Mouse (Mus musculus) stomach, postnatal 0 days (tissue): ENCODE data around the gene Ankdd1b. TPM values are rescaled to one million over a fixed set of nuclear protein-coding genes. Genes with fewer than 3 reads are reported as not detected.

Experiments used
- ATAC-seq: fragments of 200-750 bp; cut with Nextera tagmentation; 2 replicates; pipeline ENCODE4 v1.8.0; 2017; ENCODE audit not compliant: low FRiP score, low TSS enrichment
- DNase-seq: peaks from one replicate; pipeline ENCODE4 v3.0.0-alpha.2; 2016; ENCODE audit warnings: low spot score
- H3K27ac ChIP-seq: fragments of 300-500 bp; sonication (generic); replicated peaks from 2 replicates; pipeline ENCODE4 v1.5.1; 2014; ENCODE audit warnings: mild to moderate bottlenecking, control low read depth
- H3K27me3 ChIP-seq: fragments of 300-500 bp; sonication (generic); 2 replicates; pipeline ENCODE4 v1.6.1; 2014; ENCODE audit warnings: low read length; ENCODE audit not compliant: control insufficient read depth, insufficient read depth
- H3K36me3 ChIP-seq: fragments of 300-500 bp; sonication (generic); 2 replicates; pipeline ENCODE4 v1.6.1; 2014; ENCODE audit warnings: low read length, mixed read lengths; ENCODE audit not compliant: control insufficient read depth, insufficient read depth
- H3K4me1 ChIP-seq: fragments of 300-500 bp; sonication (generic); replicated peaks from 2 replicates; pipeline ENCODE4 v1.6.1; 2014; ENCODE audit warnings: antibody characterized with exemption; ENCODE audit not compliant: control insufficient read depth, insufficient read depth
- H3K4me2 ChIP-seq: fragments of 300-500 bp; sonication (generic); replicated peaks from 2 replicates; pipeline ENCODE4 v1.6.1; 2014; ENCODE audit warnings: low read depth, mild to moderate bottlenecking, control low read depth, moderate library complexity
- H3K4me3 ChIP-seq: fragments of 300-500 bp; sonication (generic); 2 replicates; pipeline ENCODE4 v1.5.1; 2014; ENCODE audit warnings: low read depth, low read length, control low read depth
- H3K9ac ChIP-seq: fragments of 300-500 bp; sonication (generic); 2 replicates; pipeline ENCODE4 v1.6.1; 2014; ENCODE audit warnings: mild to moderate bottlenecking, low read length, control low read depth, mixed read lengths
- H3K9me3 ChIP-seq: fragments of 300-500 bp; sonication (generic); 2 replicates; pipeline ENCODE4 v1.6.1; 2016; ENCODE audit warnings: low read length; ENCODE audit not compliant: control insufficient read depth
- CTCF ChIP-seq: IDR thresholded peaks from 2 replicates; pipeline ENCODE4 v1.5.1; 2016; ENCODE audit warnings: antibody characterized with exemption, low read depth, mild to moderate bottlenecking, moderate library complexity
- EP300 ChIP-seq: optimal IDR thresholded peaks from 2 replicates; pipeline ENCODE3; 2016; ENCODE audit warnings: antibody characterized with exemption
- WGBS: fragments of 180-500 bp; shearing (Covaris S2); extraction: QIAGEN DNeasy Blood & Tissue Kit; methylation state at CpG from one replicate; pipeline ENCODE4 v1.1.7; 2014; 5-methylcytosine and 5-hydroxymethylcytosine counted together
- polyA plus RNA-seq: library from polyadenylated mRNA; unstranded; fragments of >200 nt; fragmentation: Nextera tagmentation; extraction: Ambion mirVana; gene quantifications from 2 replicates; pipeline ENCODE4 v1.2.1, GENCODE M21; 2015

Gene Ankdd1b
- polyA plus RNA-seq, 1 experiment from 2014 or later = 6.8 TPM

- ATAC-seq (no peak), DNase-seq (no peak)
- Histone ChIP-seq H3K4me3 (no peak overlapping the region), H3K9me3 (no peaks in the 10 kb centered on the region), H3K4me2 (no peak overlapping the region), H3K36me3 (no peaks in the 10 kb centered on the region), H3K27me3 (no peaks in the 10 kb centered on the region), H3K9ac (no peak overlapping the region), H3K4me1 (no peaks in the 10 kb centered on the region), H3K27ac (no peak overlapping the region)
- whole genome bisulfite sequencing = 79% methylated on average over 5 of the region's 5 CpGs
- TF ChIP-seq CTCF (no peak), EP300 (no peak)
Measured at GRCm38 (mm10) chr13:96468678-96469077, 2.3 kb downstream of the Ankdd1b start.

DNA sequence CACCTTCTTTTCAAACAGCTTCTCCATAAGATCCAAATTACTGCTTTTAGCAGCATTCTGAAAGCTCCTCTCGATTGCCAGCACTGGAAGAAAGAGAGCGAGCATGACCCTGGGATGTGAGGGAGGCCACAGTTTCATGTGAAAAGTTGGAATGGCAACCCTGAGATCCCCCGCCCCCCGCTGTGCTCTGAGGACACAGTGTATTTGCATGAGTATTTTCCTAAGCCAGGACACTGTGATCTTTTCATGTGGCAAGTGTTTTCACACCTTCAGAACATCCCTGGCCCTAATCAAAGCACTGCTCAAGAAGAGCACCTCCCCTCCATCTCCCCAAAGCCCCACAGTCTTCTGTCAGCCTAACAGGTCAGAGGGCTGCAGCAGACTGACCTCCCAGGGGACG is 5.7 kb downstream of the Ankdd1b start:
- H3K9ac ChIP-seq = no peak overlapping the region
- H3K27ac ChIP-seq = no peak overlapping the region
- H3K9me3 ChIP-seq = no peaks in the 10 kb centered on the region
- ATAC-seq (no peak), DNase-seq (no peak)
- 56% methylated on average over 5 of the region's 5 CpGs for WGBS
- H3K4me2 ChIP-seq = no peak overlapping the region
- no peaks in the 10 kb centered on the region for H3K4me1 ChIP-seq
- H3K36me3 ChIP-seq = no peaks in the 10 kb centered on the region
- no peak overlapping the region for H3K4me3 ChIP-seq
- H3K27me3 ChIP-seq = no peaks in the 10 kb centered on the region
- TF ChIP-seq EP300 = no peak
- no peak for TF ChIP-seq CTCF

GRCm38 (mm10) chr13:96462644-96463043 is 8.4 kb downstream of the Ankdd1b start:
- no peaks in the 10 kb centered on the region for H3K9me3 ChIP-seq
- 33% methylated on average over 1 of the region's 1 CpGs for WGBS
- H3K27ac ChIP-seq = no peak overlapping the region
- no peaks in the 10 kb centered on the region for H3K36me3 ChIP-seq
- H3K4me3 ChIP-seq = no peak overlapping the region
- H3K27me3 ChIP-seq = no peaks in the 10 kb centered on the region
- no peak overlapping the region for H3K9ac ChIP-seq
- ATAC-seq = no peak
- TF ChIP-seq CTCF = no peak
- TF ChIP-seq EP300 = no peak
- no peaks in the 10 kb centered on the region for H3K4me1 ChIP-seq
- DNase-seq = no peak
- no peak overlapping the region for H3K4me2 ChIP-seq

- ATAC-seq (no peak), DNase-seq (no peak)
- TF ChIP-seq EP300 (no peak), CTCF (no peak)
- Histone ChIP-seq H3K36me3 (no peaks in the 10 kb centered on the region), H3K9ac (no peak overlapping the region), H3K27me3 (no peaks in the 10 kb centered on the region), H3K4me3 (no peak overlapping the region), H3K27ac (no peak overlapping the region; the same call in 1 of the 2 replicates), H3K4me1 (no peaks in the 10 kb centered on the region), H3K4me2 (no peak overlapping the region), H3K9me3 (no peaks in the 10 kb centered on the region)
- WGBS = 68% methylated on average over 4 of the region's 4 CpGs
Measured at GRCm38 (mm10) chr13:96458606-96459005, 12.4 kb downstream of the Ankdd1b start.

- no peak for TF ChIP-seq CTCF
- TF ChIP-seq EP300 = no peak
- Histone ChIP-seq H3K27ac (no peak overlapping the region; the same call in 1 of the 2 replicates), H3K4me1 (no peaks in the 10 kb centered on the region), H3K9ac (no peak overlapping the region), H3K36me3 (no peaks in the 10 kb centered on the region), H3K9me3 (no peaks in the 10 kb centered on the region), H3K4me2 (no peak overlapping the region), H3K4me3 (no peak overlapping the region), H3K27me3 (no peaks in the 10 kb centered on the region)
- DNase-seq = no peak
- WGBS = 54% methylated on average over 5 of the region's 5 CpGs
- peak; percentile 58 for ATAC-seq
Measured at GRCm38 (mm10) chr13:96458018-96458417, 13.0 kb downstream of the Ankdd1b start.

DNA sequence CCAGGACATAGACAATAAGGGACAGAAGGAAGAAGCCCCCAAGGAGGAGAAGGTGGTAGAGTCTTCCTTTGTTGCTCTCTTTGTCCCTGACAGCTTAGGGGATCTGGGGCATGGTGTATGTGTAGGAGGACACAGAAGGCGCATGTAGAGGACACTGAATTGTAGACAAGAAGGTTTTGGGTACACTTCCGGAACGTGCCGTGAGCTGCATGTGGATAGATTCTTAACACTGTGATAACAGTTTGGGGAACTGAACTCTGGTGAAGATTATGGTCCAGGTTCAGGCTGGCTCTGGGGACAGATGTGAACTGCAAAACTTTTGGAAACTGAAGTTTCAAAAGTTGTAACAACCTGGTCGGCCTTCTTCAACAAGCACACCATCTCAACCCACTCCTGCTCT is 13.4 kb downstream of the Ankdd1b start:
- DNase-seq (no peak), ATAC-seq (no peak)
- Histone ChIP-seq H3K4me1 (no peaks in the 10 kb centered on the region), H3K9me3 (no peaks in the 10 kb centered on the region), H3K27ac (no peak overlapping the region), H3K4me2 (no peak overlapping the region), H3K36me3 (no peaks in the 10 kb centered on the region), H3K4me3 (no peak overlapping the region), H3K27me3 (no peaks in the 10 kb centered on the region), H3K9ac (no peak overlapping the region)
- WGBS = 85% methylated on average over 5 of the region's 5 CpGs
- no peak for TF ChIP-seq CTCF
- no peak for TF ChIP-seq EP300
